Mouse (Mus musculus): ENCODE data around the gene 1700123O20Rik. TPM values are rescaled to one million over a fixed set of nuclear protein-coding genes. Genes with fewer than 3 reads are reported as not detected.

1700123O20Rik gene
- total RNA-seq, 2 experiments from 2014 or later: 25.8 to 27.8 TPM

DNA sequence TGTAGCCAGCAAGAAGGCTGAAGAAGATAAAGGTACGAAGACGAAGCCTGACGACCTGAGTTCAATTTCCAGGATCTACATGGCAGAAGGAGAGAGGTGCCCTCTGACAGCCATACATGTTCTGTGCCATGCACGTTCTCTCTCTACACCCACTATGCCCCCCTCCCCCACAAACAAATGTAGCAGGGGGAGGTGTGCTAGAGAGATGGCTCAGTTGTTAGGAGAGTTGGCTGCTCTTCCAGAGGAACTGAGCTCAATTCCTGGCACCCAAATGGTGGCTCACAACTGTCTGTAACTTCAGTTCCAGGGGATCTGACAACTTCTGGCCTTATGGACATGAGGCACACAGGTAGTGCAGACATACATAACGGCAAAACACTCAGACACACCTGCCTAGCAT lies 9.7 kb upstream of the 1700123O20Rik start:
- peak in 1 of 2 experiments; percentile 46 for DNase-seq (ENCODE audit: low spot score in 2 of 2)

DNA sequence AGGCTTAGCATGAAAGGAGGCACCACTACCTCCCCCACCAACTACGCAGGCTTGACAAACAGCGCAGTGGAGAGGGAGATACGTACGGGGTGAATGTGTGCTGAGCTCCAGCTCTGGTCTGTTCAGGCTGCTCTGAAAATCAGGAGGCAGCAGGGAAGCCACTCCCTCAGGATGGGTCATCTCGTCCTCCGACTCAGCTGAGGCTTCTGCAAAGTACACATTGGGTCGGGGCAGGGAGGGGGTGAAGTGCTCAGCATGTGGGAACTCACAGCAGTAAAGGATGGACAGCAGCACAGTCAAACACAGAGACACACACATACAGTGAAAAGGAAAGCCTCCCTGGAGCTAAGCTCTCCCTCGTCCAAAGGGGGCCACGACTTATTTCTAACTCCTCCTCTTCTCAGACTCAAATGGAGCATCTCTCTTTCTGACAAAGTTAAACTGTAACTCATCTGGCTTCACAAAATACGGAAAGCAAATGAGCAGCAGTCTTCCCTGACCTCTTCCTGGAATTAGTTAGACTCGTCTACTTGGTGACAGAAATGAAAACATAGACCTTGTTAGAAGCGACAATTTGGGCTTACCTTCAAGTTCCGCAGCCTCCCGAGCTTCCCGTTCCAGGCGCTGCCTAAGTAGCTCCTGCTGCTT lies 7.2 kb upstream of the 1700123O20Rik start:
- DNase-seq (ENCODE audit: low spot score in 2 of 2): no peak

DNA sequence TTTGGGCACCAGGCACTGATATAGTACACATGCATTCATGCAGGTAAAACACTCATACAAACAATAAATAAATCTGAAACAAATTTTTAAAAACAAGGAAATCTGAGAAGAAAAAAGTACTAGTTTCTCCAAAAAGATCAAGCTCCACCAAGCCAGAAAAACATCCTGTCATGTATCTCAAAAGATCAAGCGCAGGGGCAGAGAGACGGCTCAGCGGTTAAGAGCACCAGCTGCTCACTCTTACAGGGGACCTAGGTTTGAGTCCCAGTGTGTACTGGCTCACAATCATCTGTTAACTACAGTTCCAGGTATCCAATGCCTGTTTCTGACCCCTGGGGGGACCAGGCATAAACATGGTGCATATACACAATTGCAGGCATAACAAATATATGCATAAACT lies 3.6 kb upstream of the 1700123O20Rik start:
- DNase-seq (ENCODE audit: low spot score in 2 of 2): no peak

DNA sequence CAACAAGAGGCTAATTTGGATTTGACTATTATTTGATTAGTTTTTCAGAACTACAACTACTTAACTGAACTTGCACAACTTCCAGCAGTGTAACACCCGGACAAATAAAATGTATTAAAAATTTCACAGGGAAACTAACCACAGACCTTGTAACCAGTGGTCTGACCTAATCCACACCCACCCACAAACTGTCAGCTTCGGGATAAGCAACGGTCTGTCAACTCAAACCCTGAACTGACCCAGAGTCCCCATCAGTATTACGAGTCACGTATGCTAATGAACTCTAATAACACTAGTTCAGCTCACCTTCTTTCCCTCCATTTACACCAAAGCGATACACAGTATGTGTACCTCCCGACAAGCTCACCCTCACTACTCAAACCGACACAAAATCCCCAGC lies 545 bp upstream of the 1700123O20Rik start:
- DNase-seq (ENCODE audit: low spot score in 2 of 2): no peak

DNA sequence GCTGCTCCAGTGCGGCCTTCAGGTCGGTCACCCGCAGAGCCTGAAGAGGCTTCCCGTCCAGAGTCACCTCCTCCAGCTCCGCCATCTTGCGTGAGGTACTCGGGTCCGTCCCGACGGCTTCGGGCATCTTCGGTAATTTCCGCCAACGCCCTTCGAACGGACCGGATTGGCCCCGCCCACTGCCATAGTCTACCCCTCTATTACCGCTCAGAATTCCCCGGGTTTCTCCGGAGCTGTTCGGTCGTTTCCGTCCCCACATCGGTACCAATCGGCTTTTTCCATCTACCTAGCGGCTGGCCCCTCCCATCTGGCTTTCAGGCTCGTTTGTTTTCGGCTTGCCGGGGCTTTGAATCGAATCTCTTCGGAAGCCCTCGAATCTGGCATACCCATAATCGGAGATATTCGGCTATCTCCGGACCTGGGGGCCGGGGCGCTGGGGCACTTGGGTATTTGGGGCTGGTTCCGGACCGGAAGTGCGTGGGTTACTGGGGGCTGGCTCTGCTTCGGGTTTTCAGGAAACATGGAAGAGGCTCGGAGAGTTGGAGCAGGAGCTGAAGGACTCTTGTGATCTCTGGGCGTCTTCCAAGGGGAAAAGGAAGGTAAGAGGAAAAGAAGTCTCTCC lies 617 bp downstream of the 1700123O20Rik start, which contains the start of gene Acin1:
Gene Acin1, minus strand, starts transcription at position 410 of the 622 bp plus-strand sequence.
- DNase-seq (ENCODE audit: low spot score in 2 of 2): peak; percentile 100

DNA sequence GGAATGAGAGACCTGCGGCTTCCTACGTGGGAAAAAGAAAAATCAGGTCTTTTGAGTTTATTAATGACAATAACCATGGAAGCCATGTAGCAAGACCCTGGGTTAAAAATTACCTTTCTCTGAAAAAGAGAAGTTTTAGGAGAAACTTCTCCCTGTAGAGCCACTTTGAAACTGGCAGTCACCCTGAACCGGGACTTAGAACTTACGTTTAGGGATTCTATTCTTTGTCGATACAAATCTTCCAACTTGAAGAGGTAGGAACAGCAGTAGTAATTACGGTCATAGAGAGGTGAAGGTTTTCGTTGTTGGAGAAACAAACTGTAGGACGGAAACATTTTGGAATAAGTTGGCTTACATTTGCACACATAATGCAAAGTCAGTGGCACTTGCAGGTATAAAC lies 1.2 kb downstream of the 1700123O20Rik start:
- DNase-seq (ENCODE audit: low spot score in 2 of 2): no peak

DNA sequence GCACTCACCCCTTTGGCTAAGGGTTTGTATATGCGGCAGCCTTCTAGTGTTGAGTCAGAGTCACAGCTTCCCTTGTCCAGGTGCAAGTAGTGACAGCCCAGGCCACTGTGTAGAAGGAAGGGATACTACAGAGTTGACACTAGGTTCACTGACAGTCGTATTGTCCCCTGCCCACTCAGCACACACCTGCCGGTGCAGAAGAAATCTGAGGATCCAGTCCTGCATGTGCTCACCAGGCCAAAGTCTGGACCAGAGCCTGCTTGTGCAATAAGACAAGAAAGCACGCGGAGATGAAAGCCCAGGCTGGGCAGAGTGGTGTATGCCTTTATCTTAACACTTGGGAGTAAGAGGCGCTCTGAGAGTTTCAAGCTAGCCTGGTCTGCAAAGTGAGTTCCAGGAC lies 9.0 kb downstream of the 1700123O20Rik start:
- DNase-seq (ENCODE audit: low spot score in 2 of 2): no peak

DNA sequence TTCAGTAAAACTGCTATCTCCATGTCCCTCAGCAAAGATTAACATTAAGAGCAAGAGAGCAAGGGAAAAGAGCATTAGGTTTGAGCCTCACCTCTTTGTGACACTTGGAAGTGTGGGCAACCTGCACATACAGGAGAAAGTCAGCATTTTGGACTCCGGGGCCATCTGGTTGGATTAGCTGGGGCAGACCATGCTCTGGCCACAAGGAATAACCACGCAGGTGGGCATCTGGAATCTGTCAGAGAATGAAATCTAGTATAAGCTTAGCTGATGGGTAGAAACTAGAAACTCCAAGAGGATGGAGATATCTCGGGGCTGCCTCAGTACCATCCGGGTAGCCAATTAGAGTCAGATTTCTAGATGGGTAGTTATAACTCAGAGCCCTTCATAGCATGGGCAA lies 10.7 kb downstream of the 1700123O20Rik start:
- DNase-seq (ENCODE audit: low spot score in 2 of 2): no peak

DNA sequence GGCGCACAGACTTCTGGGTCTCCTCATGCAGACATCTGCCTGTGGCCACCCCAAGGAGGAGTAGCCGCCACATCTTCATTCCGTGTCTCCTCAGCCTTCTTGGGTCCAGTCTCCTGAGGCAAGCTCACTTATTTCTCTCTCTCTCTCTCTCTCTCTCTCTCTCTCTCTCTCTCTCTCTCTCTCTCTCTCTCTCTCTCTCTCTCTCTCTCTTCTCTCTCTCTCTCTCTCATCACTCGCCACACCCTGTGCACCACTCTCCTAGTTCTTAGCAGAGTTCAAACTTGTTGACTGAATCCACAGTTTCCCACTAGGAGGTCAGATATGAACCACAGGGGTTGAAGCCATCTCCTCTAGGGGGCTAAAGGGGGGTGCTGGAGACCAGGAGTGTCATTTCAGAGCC lies 12.7 kb downstream of the 1700123O20Rik start, which contains the start of gene Gm29776:
Gene Gm29776, minus strand, starts transcription at position 101 of the 400 bp plus-strand sequence.
- no peak for DNase-seq (ENCODE audit: low spot score in 2 of 2)

DNA sequence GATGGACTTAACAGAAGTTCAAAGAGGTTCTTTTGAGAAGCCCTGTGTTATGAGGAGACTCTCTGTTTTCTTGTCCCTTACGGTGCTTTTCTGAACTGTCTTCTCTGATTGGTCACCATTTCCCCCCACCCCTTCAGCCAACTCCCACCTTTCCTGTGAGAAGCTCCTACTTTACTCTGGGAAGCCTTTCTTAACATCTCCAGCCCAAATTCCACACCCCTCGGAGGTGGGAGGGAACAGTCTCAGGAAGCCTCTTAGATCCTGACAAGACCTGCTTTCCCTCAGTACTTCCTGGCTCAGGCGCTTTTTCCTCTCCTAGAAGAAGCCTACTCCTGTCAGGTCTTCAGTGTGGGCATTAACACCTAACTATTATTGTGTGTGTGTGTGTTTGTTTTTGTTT lies 13.6 kb downstream of the 1700123O20Rik start:
- DNase-seq (ENCODE audit: low spot score in 2 of 2): no peak

DNA sequence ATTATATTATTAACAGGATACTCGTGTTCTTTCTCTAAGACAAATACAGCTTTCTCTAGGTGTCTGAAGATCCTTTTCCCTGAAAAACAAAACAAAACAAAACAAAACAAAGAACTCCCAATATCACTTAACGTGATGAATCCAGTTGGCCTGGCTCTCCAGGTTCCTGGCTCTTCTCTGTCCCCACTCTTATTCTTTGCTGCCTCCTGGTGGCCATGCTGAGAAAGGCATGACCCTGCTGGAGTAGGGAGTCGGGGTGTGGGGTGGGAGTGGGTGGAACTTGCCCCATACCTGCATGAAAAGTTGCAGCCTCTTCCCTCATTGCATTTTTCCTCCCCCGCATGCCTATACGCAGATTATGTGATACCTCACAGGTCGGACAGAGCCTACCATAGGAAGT lies 15.3 kb downstream of the 1700123O20Rik start:
- DNase-seq (ENCODE audit: low spot score in 2 of 2): peak; percentile 58 to 72

DNA sequence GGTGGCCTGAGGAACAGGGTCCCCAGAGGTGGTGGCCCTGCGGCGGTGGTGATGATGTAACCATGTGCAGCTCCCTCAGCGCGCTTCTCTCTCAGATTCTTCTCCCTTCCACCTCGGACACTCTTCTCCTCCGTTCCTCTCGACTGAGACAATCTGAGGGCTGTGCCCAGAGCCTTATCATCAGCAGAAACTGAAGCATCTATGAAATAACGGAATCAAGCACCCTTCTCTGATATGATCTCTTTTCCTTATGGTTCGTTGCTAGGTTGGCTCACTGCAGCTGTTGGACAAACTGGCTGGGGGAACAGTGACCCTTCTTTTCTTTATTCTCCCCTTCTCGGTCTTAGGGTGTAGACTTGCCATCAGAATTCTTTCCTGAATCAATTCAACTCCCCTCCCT lies 17.2 kb downstream of the 1700123O20Rik start:
- no peak for DNase-seq (ENCODE audit: low spot score in 2 of 2)

DNA sequence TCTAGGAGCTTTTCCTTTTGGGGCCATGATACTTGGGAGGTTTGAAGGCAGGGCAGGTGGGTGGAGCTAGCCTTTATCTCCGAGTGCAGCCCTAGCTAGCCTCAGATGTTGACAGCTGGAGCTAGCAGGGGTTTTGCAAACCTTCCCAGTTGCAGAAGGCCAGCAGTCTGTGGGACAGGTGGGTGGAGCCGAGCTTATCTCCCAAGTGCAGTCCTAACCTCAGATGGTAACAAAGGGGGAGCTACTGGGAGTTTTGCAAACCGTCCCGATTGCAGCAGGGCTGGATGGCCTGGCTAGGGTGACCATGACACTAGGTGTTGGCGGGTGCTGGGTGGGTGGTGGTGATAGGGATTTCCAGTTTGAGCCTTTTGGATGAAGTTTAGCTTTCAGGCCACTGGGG lies 19.8 kb downstream of the 1700123O20Rik start:
- no peak for DNase-seq (ENCODE audit: low spot score in 2 of 2)

DNA sequence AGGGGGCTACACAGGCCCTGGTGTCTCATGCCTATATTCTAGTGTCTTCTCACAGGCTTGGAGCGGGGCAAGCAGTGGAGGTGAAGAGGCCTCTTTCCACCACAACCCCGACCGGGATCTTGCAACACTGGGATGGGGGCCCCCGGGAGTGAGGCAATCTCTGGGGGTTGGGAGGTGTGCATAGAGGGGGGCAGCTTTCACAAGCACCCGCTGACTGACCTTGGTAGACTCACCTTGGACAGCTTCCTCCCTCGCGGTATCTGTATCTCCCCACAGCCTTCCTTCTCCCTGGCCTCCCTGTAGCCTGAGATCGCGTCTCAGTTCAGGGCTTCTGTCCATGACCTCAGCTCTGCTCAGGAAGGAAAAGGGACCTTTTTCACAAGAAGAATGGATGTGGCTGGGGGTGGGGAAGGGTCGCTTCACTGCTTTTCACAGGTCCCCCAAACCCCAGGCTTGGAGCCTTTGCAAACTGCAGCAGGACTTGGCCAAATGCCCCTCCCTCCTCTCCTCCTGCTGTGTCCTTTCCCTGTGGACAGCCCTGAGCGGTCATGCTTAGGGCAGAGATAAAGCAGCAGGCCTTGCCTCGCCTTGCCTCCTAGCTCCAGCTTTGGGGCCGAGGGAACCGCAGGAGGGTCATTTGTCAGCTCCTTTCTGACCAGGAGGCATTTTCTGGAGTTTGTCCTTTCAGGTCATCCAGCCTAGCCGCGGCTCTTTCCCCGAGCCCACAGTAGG lies 20.7 kb downstream of the 1700123O20Rik start:
- DNase-seq (ENCODE audit: low spot score in 2 of 2): no peak

DNA sequence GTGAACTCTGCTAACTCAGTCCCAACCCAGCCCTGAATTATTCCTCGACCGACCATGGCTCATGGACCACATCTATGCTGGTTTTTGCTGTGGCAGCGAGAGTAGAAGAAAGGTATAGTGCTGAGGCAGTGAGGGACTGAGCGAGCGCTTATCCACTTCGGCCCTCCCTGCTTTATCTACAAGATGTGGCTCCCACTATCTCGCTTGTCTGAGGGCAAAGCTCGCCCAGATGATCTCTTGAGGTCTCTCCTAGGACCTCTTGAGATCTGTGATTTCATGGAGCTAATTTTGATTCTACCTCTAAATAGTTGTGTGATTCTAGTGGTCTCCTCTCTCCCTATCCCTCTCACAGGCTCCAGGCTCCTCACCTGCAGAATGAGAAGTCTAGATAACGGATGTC lies 23.0 kb downstream of the 1700123O20Rik start:
- no peak for DNase-seq (ENCODE audit: low spot score in 2 of 2)

DNA sequence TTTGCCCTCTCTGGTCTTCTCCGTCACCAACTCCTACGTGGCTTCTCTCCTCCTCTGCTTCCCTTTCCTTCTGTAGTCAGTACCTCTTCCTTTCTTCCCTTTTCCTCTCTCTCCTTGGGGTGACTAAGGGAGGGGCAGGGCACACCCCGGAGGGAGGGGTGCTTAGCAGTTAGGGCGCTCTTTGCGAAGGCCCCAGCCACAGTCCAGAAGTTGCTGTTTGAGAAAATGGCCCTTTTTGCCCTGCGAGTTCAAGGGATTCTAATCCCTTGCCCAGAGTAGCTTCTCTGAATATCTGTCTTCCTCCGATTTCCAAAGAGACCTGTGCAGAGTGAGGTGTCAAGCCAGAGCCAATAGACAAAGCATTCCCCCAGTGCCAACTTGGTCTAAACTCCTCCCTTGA lies 26.1 kb downstream of the 1700123O20Rik start, which contains the start of gene Cebpe:
Gene Cebpe, minus strand, starts transcription at position 101 of the 400 bp plus-strand sequence.
- DNase-seq (ENCODE audit: low spot score in 2 of 2): no peak

DNA sequence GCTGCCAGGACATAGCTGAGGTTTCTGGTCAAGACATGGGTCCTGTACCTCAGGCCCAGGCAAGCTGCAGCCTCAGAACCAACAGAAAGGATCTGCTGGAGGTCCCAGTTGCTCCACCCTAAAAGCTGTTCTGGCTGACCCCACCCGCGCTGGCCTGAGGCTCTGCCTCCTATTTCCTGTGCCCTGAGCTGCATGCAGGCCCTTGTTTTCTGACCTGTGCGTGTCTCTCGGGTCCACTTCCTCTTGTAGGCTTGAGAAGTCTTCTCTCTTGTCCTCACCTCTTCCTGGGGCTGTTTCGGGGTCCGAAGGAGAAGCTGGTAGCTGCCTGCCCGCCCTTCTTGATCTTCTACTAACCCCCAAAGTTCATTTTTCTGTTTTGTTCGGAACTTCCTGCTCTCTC lies 26.8 kb downstream of the 1700123O20Rik start:
- DNase-seq (ENCODE audit: low spot score in 2 of 2): no peak

DNA sequence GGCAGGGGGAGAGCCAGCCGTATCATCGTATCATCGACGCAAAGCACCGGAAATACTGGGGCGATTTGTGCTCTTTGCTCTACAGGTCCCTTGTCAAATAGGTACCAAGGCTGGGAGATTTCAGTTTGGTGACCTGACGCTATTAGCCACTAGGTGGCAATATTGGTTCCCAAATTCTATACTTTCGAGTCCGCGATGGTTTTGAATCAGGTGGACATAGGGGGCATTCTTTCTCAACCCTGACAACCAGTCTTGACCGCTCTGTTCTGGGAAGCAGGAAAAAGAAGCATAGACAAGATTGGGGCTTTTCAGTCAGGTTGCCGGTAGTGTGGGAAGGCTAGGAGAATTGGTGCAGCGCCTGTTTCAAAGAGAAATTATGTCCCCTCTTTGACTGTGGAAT lies 28.1 kb downstream of the 1700123O20Rik start:
- DNase-seq (ENCODE audit: low spot score in 2 of 2): peak; percentile 80 to 84

DNA sequence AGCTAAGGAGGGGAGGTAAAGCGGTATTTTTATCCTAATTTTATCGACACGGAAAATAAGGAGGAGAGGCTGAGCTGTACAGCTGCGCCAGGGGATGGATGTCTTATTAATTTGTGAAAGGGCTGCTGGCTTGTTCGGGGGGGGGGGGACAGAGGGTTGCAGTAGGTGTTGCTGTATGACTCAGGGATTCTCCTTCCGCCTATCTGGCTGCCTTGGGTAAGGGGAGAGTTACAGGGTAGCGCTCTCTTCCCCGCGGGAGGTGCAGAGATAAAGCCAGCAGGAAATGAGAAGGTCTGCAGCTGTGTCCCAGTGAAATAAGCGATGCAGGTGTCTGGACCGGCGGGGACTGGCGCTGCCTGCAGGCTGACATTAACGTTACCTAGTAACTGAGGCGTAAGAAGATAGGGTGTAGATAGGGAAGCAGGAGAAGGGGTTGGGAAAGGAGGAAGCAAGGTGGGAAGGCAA lies 28.6 kb downstream of the 1700123O20Rik start:
- DNase-seq (ENCODE audit: low spot score in 2 of 2): peak in 1 of 2 experiments; percentile 29

DNA sequence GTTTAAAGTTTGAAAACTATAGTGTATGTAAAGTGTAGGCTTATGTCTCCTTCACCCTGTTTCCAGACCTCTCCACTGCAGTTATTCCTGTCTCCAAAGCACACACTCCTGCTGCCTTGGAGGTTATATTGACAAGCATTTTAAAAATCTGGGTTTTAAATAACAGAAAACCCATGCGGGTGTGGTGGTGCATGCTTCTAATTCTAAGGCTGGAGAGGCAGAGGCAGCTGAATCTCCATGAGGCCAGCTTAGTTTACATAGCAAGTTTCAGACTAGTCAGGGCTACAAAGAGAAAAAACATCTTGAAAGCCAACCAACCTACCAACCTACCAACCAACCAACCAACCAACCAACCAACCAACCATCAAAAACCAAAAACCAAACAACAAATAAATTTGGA lies 29.4 kb downstream of the 1700123O20Rik start:
- no peak for DNase-seq (ENCODE audit: low spot score in 2 of 2)

DNA sequence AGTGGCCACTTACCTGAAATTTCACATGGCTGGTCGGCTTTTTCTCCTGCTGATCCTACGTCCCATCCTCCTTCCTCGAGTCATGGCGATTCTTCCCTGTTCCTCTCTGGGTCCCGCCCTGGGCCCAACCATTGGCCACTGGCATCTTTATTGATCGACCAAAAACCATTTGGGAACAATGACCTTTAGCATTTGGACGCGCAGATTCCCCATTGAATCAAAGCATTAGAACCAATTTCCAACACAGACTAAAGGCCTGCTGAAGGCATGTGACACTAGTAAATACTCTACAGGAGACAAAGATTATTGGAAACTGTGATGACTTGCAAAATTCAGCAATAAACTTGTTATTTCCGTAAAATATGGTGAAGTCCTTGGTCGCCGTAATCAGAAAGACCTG lies 34.0 kb downstream of the 1700123O20Rik start:
- no peak for DNase-seq (ENCODE audit: low spot score in 2 of 2)
